Mouse (Mus musculus) spleen, adult 2 months (tissue): ENCODE data around the gene Sema3e.

Source experiments
- CTCF ChIP-seq: fragments of 200-500 bp; IDR thresholded peaks from 2 replicates; pipeline ENCODE4 v1.5.1; 2011; ENCODE audit warnings: mild to moderate bottlenecking, inconsistent platforms; ENCODE audit not compliant: insufficient read depth, insufficient read length, insufficient replicate concordance; ENCODE audit errors: extremely low read depth
- POLR2A ChIP-seq: fragments of 200-500 bp; IDR thresholded peaks from 2 replicates; pipeline ENCODE4 v1.6.1; 2011; ENCODE audit warnings: low read depth, low read length, inconsistent platforms

DNA sequence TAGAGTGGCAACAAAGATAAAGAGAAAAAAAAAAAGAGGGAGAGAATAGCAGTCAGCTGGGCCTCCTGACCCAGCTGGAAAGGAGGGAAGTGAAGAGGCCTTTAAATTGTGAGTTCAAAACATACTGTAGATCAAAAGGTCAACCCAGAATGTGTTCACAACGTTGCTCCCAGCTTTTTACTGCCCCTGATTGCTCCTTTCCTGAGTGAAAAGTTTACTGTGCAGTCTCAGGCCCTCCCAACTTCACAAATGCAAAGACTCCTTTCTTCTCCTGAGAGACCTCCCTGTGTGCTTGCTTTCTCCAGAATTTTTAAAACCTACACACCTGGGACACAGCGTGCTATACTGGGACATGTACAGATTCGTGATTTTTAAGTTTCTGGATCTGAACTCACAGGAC is 8.2 kb downstream of the Sema3e start:
- no peak for TF ChIP-seq POLR2A
- no peak for TF ChIP-seq CTCF
